In genomic region chr1:133245690-133246619, GRCm38 (mm10) we compare ENCODE assay signal across 8 mouse cellular contexts.
DNase-seq lines count a peak whose midpoint lies in the region; ATAC-seq lines count a peak whose summit lies in the region.

No protein-coding gene starts in this region.

- H3K27me3 ChIP-seq in hindbrain, embryonic 11.5 days (ENCODE audit: control insufficient read depth, insufficient read depth, low read length) = no peaks in the 10 kb centered on the region
- H3K27me3 ChIP-seq in limb, embryonic 12.5 days = peaks cover 5% of the 10 kb centered on the region; the same call in 1 of the 2 replicates
- no peaks in the 10 kb centered on the region for H3K27me3 ChIP-seq in midbrain, embryonic 13.5 days

- ATAC-seq in hindbrain, embryonic 11.5 days (ENCODE audit: low FRiP score) = peak; percentile 77
- ATAC-seq in limb, embryonic 12.5 days (ENCODE audit: insufficient number of reproducible peaks, insufficient read depth, low FRiP score, low TSS enrichment, low read depth) = no peak; the same call in 1 of the 2 replicates
- ATAC-seq in midbrain, embryonic 13.5 days = peak; percentile 80

- H3K9ac ChIP-seq in hindbrain, embryonic 11.5 days (ENCODE audit: low read depth, low read length) = peak overlapping the region; percentile 51
- H3K9ac ChIP-seq in limb, embryonic 12.5 days (replicated peaks) = no peak overlapping the region; the same call in 1 of the 2 replicates
- H3K9ac ChIP-seq in midbrain, embryonic 13.5 days (replicated peaks) = peak overlapping the region; percentile 45

- H3K4me3 ChIP-seq in hindbrain, embryonic 11.5 days (ENCODE audit: low read depth, low read length) = peak overlapping the region; percentile 29
- H3K4me3 ChIP-seq in limb, embryonic 12.5 days (replicated peaks) = no peak overlapping the region
- peak overlapping the region; percentile 23 for H3K4me3 ChIP-seq in midbrain, embryonic 13.5 days (replicated peaks)

- H3K4me1 ChIP-seq in hindbrain, embryonic 11.5 days (replicated peaks; ENCODE audit: control insufficient read depth, insufficient read depth, low read length) = peaks cover 11% of the 10 kb centered on the region; the same call in 1 of the 2 replicates
- peaks cover 24% of the 10 kb centered on the region for H3K4me1 ChIP-seq in limb, embryonic 12.5 days (replicated peaks)
- H3K4me1 ChIP-seq in midbrain, embryonic 13.5 days (replicated peaks) = peaks cover 51% of the 10 kb centered on the region

- H3K9me3 ChIP-seq in hindbrain, embryonic 11.5 days (ENCODE audit: control insufficient read depth, low read length) = no peaks in the 10 kb centered on the region
- no peaks in the 10 kb centered on the region for H3K9me3 ChIP-seq in limb, embryonic 12.5 days
- no peaks in the 10 kb centered on the region for H3K9me3 ChIP-seq in midbrain, embryonic 13.5 days

- H3K36me3 ChIP-seq in hindbrain, embryonic 11.5 days (ENCODE audit: control insufficient read depth, insufficient read depth, low read length) = no peaks in the 10 kb centered on the region
- H3K36me3 ChIP-seq in limb, embryonic 12.5 days = no peaks in the 10 kb centered on the region
- no peaks in the 10 kb centered on the region for H3K36me3 ChIP-seq in midbrain, embryonic 13.5 days

- DNase-seq in adrenal gland, adult (ENCODE audit: inconsistent age in 2 of 2, low spot score in 1 of 2) = peak; percentile 49 to 71
- no peak for DNase-seq in adrenal gland, adult 8-10 months
- DNase-seq in embryo, embryonic 11 days = peak; percentile 54
- DNase-seq in hindbrain, embryonic 11.5 days (ENCODE audit: low spot score) = peak; percentile 66
- no peak for DNase-seq in gastrocnemius, postnatal 25 days
- DNase-seq in adrenal gland, postnatal 25 days = no peak

- 25% methylated on average over 12 of the region's 12 CpGs for WGBS in hindbrain, embryonic 11.5 days
- WGBS in limb, embryonic 12.5 days = 26% methylated on average over 12 of the region's 12 CpGs
- 13% methylated on average over 12 of the region's 12 CpGs for WGBS in midbrain, embryonic 13.5 days

- H3K27ac ChIP-seq in hindbrain, embryonic 11.5 days (ENCODE audit: low read depth, low read length) = peak overlapping the region; percentile 88
- no peak overlapping the region for H3K27ac ChIP-seq in limb, embryonic 12.5 days
- peak overlapping the region; percentile 80 for H3K27ac ChIP-seq in midbrain, embryonic 13.5 days

- peak overlapping the region; percentile 41 for H3K4me2 ChIP-seq in hindbrain, embryonic 11.5 days (replicated peaks; ENCODE audit: low read depth, low read length)
- peak overlapping the region; percentile 15; the same call in 1 of the 2 replicates for H3K4me2 ChIP-seq in limb, embryonic 12.5 days
- H3K4me2 ChIP-seq in midbrain, embryonic 13.5 days (replicated peaks) = peak overlapping the region; percentile 44

Comparison
In these comparisons a context has a peak if more than half of its experiments do, and no peak if none do; other contexts are left out.
1. DNase-seq: peak in adrenal gland, adult (2 of 2), embryo, embryonic 11 days (single experiment) and hindbrain, embryonic 11.5 days (single experiment); none in adrenal gland, adult 8-10 months (single experiment), gastrocnemius, postnatal 25 days (single experiment) and adrenal gland, postnatal 25 days (single experiment).
2. Peak in every context shown above with its lines, with median percentiles within 50 percentile points of each other: H3K4me2 ChIP-seq.